Mouse (Mus musculus): Measurements from ENCODE around the gene Ube2o. TPM values are rescaled to one million over a fixed set of nuclear protein-coding genes. Genes with fewer than 3 reads are reported as not detected.

Ube2o gene
- polyA plus RNA-seq, 1 experiment from 2014 or later, result 12.7 TPM

DNA sequence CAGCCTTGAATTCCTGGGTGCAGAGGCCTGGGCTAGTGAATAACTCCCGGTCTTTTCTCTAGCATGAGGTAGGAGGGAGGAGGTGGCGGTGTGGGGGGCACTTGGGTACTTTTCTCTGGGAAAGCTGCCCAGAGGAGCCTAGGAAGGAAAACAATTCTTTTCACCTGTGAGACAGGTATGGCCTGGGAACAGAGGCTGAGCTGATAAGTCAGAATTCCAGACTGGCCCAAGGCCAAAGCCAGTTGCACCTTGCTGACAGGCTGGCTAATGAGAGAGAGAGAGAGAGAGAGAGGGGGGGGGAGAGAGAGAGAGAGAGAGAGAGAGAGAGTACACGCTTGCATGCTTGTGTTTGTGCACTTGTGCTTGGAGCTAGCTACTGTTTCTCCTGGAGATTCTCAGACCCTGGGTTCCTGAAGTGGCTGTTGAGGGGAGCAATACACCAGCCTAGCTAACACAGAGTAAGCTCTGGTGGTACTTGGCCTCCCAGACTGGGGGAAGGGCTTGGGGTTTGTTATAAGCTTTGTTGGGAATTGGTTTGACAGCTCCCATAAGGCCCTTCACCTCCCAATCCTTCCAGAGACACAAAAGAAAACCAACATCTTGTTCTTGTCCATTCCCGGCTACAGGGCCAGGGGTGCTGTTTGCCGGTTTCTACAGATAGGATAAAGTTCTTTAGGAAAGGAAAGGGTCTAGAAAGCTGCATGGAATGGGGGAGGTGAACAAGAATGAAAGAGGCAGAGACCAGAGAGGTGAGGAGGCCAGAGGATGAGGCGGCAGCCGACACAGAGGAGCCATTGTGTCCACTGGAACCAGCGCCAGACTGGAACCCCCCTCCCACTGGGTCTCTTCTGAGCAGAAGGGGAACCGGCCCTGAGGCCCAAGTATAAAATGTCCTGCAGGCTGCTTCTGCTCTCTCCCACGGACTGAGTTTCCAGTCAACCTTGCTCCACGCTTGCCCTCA is 50.8 kb downstream of the Ube2o start, which contains the start of gene Sphk1:
TSS of gene Sphk1 (plus strand) at position 739 of the 961 bp plus-strand sequence.
- H3K4me3 ChIP-seq, result peak within 1 kb of the TSS; percentile 68
- peaks cover 44% of the 10 kb centered on the region for H3K4me1 ChIP-seq
- no peaks in the 10 kb centered on the region for H3K36me3 ChIP-seq
- H3K27ac ChIP-seq, result peak within 1 kb of the TSS; percentile 57
- no peaks in the 10 kb centered on the region for H3K9me3 ChIP-seq (replicated peaks)
- peaks cover 88% of the 10 kb centered on the region for H3K27me3 ChIP-seq (ENCODE audit: low read depth, poor library complexity, severe bottlenecking)
- peak; percentile 51 for DNase-seq (ENCODE audit: low spot score)
- 39% methylated on average over 11 of the region's 11 CpGs for WGBS

DNA sequence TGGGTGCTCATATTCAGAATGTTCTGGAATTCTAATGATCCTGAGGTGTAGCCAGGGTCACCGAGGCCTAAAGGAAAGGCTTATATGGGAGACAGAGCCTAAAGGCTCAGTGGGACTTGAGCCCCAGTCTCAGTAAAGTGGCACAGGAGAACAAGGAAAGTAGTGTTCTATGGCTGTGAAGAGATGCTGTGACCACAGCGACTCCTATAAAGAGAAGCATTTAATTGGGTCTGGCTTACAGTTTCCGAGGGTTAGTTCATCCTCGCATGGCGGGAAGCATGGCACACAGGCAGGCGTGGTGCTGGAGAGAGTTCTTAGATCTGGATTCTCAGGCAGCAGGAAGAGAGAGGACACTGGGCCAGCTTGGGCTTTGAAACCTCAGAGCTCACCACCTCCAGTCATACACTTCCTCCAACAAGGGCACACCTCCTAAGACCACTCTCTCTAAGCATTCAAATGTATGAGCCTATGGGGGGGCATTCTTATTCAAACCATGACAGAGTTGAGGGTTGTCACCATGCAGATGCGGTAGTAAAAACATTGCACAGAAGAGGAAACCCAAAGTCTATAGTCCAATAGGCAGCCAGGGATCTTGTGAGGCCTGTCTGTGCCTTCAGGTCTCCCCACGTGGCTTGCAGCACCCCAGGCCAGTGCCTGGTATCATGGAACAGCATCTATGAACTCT is 52.5 kb downstream of the Ube2o start:
- no peak for DNase-seq (ENCODE audit: low spot score)
- Histone ChIP-seq H3K27me3 (ENCODE audit: low read depth, poor library complexity, severe bottlenecking) (peaks cover 71% of the 10 kb centered on the region), H3K36me3 (no peaks in the 10 kb centered on the region), H3K4me3 (no peak overlapping the region), H3K9me3 (replicated peaks) (no peaks in the 10 kb centered on the region), H3K4me1 (peaks cover 40% of the 10 kb centered on the region), H3K27ac (no peak overlapping the region)
- WGBS, result 82% methylated on average over 8 of the region's 8 CpGs

DNA sequence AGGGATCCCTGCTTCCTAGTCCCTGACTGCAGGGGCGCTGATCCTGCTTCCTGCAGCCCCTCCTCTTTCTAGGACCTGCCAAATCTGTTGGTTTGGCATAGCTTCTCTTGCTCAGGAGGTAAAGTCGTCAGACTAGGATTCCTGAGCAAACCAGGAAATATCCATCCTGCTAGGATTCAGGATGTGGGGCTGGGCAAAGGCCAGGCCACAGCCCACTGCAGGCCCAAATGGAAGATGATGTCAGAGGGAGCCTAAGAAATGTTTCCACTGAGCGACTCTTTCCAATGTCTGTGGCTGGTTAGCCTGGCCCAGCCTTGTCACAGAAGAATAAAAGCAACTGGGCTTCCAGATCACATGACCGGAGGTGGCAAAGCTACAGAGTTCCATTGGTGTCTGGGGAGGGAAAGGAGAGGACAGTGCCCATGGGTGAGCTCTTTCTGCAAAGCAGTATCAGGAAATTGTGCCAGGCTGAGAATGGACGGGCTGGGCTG is 57.5 kb downstream of the Ube2o start:
- H3K27me3 ChIP-seq (ENCODE audit: low read depth, poor library complexity, severe bottlenecking), result peaks cover 20% of the 10 kb centered on the region
- no peaks in the 10 kb centered on the region for H3K9me3 ChIP-seq (replicated peaks)
- no peak overlapping the region for H3K27ac ChIP-seq
- no peaks in the 10 kb centered on the region for H3K36me3 ChIP-seq
- H3K4me1 ChIP-seq, result peaks cover 10% of the 10 kb centered on the region
- WGBS, result 52% methylated on average over 5 of the region's 5 CpGs
- DNase-seq (ENCODE audit: low spot score), result no peak
- H3K4me3 ChIP-seq, result no peak overlapping the region

DNA sequence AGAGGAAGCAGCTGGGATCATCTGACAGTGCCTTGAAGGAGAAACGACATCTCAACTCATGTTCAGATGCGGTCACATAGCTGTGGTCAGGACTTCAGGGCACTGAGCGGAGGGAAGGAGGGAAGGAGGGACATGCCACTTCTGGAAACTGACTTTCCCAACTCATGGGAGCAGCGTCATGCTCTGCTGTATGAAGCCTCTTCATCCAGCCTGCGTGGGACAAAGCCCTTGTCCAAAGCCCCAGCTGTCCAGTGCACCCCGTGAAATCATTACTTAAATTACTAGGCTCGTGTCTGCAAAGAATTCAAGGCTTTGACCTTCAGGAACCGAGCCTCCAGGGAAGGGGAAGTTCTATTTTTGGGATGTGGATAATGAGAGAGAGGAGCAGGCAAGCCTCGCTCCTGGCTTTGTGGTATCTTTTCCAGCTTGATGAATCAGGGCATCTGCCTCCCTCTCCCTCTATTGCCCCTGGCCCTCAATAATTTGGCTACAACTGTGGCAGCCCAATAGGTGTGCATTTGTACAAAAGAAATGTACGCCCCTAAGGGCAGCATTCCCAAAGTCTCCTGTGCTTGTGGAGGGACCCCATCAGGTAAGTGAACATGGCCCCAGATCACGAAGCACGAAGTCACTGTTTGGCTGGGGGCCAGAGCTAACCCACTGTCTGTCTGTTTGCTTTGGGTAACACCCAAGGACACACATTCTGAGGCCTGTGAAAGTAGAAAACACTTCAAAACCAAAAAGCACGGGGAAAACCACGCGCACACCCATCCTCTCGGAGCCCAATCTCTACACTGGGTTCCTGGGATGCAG is 58.2 kb downstream of the Ube2o start:
- H3K9me3 ChIP-seq (replicated peaks), result no peaks in the 10 kb centered on the region
- H3K4me3 ChIP-seq, result no peak overlapping the region
- no peaks in the 10 kb centered on the region for H3K36me3 ChIP-seq
- H3K4me1 ChIP-seq, result peaks cover 15% of the 10 kb centered on the region
- no peak overlapping the region for H3K27ac ChIP-seq
- H3K27me3 ChIP-seq (ENCODE audit: low read depth, poor library complexity, severe bottlenecking), result peaks cover 15% of the 10 kb centered on the region
- WGBS, result 70% methylated on average over 16 of the region's 16 CpGs
- no peak for DNase-seq (ENCODE audit: low spot score)

DNA sequence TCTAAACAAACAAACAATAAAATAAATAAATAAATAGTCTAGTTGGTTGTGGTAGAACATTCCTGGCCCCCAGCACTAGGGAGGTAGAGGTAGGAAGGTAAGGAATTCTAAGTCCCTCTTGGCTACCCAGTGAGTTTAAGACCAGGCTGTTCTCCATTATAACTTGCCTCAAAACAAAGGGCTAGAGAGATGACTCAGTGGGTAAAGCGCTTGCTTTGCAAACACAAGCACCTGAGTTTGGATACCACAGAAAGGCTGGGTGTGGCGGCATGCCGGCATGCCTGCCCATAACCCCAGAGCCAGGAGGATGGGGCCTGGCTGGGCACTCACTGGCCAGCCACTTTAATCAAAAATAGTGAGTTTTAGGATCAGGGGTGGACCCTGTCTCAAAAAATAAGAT is 59.2 kb downstream of the Ube2o start:
- WGBS, result 84% methylated on average over 3 of the region's 3 CpGs
- no peak overlapping the region for H3K27ac ChIP-seq

DNA sequence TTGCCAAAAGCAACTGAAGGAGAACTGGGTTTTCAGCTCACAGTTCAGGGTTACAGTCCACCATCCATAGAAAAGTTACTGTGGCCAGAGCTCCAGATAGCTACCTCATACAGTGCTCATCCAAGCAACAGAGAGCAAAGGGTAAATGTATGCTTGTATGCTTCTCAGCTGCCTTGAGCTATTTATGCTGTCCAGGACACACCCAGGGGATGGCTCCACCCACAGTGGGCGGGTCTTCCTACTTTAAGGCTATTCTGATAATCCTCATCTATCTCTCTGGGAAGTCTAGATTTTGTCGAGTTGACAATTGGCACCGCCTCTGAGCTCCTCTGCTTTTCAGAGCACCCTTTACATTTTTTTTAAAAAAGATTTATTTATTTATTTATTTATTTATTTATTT is 60.1 kb downstream of the Ube2o start:
- no peaks in the 10 kb centered on the region for H3K9me3 ChIP-seq (replicated peaks)
- 60% methylated on average over 3 of the region's 3 CpGs for WGBS
- no peak overlapping the region for H3K4me3 ChIP-seq
- no peak overlapping the region for H3K27ac ChIP-seq
- DNase-seq (ENCODE audit: low spot score), result no peak
- H3K36me3 ChIP-seq, result no peaks in the 10 kb centered on the region
- H3K4me1 ChIP-seq, result peaks cover 18% of the 10 kb centered on the region
- H3K27me3 ChIP-seq (ENCODE audit: low read depth, poor library complexity, severe bottlenecking), result 0 out of 2 replicates have a peak, but pooled peaks cover 2% of the 10 kb centered on the region

More for the DNA sequence above, 59.2 kb downstream of the Ube2o start:
- H3K4me3 ChIP-seq, result no peak overlapping the region
- peaks cover 18% of the 10 kb centered on the region for H3K4me1 ChIP-seq
- H3K36me3 ChIP-seq, result no peaks in the 10 kb centered on the region
- no peaks in the 10 kb centered on the region for H3K9me3 ChIP-seq (replicated peaks)
- peaks cover 5% of the 10 kb centered on the region; the same call in 1 of the 2 replicates for H3K27me3 ChIP-seq (ENCODE audit: low read depth, poor library complexity, severe bottlenecking)
- no peak for DNase-seq (ENCODE audit: low spot score)

DNA sequence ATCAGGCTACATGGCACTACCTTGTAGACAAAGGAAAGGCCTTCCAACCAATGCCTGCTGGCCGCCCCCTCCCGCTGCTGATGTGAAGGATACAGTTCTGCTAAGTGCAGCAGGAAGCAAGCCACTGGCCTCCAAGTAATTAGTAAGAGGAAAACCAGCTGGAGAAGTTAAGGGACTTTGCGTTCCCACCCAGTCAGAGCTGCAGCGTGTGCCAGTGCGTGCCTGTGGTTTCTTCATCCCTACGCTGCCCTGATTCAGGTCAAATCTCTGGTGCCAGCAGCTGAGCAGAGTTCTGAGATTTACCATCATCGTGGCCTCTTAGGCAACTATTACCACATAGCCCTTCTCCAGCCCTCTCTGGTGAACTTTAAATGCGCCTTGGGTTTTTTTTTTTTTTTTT is 62.8 kb downstream of the Ube2o start:
- Histone ChIP-seq H3K27ac (peak overlapping the region; percentile 73; the same call in 1 of the 2 replicates), H3K27me3 (ENCODE audit: low read depth, poor library complexity, severe bottlenecking) (peaks cover 26% of the 10 kb centered on the region), H3K4me1 (peaks cover 23% of the 10 kb centered on the region), H3K36me3 (no peaks in the 10 kb centered on the region), H3K4me3 (no peak overlapping the region), H3K9me3 (replicated peaks) (no peaks in the 10 kb centered on the region)
- no peak for DNase-seq (ENCODE audit: low spot score)
- WGBS, result 70% methylated on average over 8 of the region's 8 CpGs

DNA sequence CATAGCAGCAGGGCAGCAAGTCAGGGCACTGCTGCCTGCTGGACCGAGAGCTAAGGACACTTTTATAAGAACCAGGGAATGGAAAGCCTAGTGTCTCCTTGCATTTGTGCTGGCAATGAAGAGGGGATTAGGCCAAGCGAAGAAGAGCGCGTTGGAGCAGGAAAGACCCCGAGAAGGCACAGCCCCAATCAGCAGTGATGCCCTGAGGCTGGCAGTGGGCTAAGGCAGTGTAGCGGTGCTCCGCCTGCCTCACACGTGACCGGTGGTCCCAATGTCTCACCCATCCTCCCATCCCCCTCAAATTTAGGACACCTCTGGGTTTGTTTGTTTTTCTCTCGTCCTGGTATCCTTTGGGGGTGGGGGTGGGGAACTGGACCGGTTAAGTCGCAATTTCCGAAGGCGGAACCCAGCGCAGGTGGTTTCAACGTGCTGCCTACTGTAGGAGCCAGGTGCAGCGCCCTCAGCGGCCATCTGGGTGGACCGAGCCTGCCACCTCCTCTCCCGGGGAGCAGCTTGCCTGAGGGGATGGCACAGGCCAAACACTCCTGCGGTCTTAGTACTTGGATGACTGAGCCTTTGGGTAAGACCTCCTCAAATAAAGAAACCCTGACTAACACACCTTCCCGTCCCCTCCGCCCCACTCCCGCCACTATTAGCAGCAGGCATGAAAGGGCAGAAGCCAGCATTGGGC is 65.8 kb downstream of the Ube2o start:
- WGBS, result 15% methylated on average over 24 of the region's 24 CpGs
- Histone ChIP-seq H3K9me3 (replicated peaks) (no peaks in the 10 kb centered on the region), H3K27ac (no peak overlapping the region), H3K36me3 (no peaks in the 10 kb centered on the region), H3K27me3 (ENCODE audit: low read depth, poor library complexity, severe bottlenecking) (peaks cover 26% of the 10 kb centered on the region), H3K4me3 (peak overlapping the region; percentile 28), H3K4me1 (peaks cover 15% of the 10 kb centered on the region)
- DNase-seq (ENCODE audit: low spot score), result no peak

DNA sequence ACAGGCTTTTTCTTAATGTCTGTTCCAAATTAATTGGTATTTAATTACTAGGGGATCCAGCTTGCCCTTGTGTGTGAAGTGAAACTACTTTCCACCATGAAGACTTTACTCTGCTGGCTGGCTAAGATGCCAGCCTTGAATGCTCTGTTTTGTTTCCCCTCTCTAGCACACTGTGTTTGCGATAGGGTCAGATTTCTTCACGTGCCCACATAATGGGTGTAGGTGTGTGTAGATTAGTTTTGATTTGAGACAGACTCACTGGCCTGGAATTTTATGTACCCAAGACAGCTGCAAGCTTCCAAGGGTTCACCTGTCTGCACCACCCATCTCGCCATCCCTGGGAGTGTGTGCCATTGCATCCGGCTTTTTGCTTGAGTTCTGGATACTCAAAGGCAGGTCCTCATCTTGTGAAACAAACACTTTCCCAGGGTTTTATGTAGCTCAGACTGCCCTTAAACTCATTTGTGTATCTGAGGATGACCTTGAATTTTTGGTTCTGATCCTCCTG is 67.7 kb downstream of the Ube2o start:
- Histone ChIP-seq H3K4me3 (no peak overlapping the region), H3K27me3 (ENCODE audit: low read depth, poor library complexity, severe bottlenecking) (peaks cover 26% of the 10 kb centered on the region), H3K9me3 (replicated peaks) (no peaks in the 10 kb centered on the region), H3K36me3 (no peaks in the 10 kb centered on the region), H3K4me1 (peaks cover 20% of the 10 kb centered on the region), H3K27ac (no peak overlapping the region)
- 89% methylated on average over 4 of the region's 4 CpGs for WGBS
- DNase-seq (ENCODE audit: low spot score), result no peak

DNA sequence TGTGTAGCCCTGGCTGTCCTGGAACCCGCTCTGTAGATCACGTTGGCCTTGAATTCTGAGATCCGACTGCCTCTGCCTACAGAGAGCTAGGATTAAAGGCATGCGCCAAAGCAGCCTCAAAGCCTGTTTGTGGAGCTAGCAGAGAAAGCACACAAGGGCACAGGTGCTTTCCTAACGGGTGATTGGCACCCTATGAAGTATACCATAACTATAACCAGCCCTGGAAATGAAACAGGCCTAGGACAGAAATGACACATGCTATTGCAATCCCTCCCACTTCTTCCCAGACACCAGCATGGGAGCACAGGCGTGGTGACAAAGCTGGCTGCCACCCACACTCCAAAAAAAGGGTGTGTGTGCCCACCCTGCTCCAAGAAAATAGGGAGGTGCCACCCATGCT is 68.3 kb downstream of the Ube2o start:
- no peak for DNase-seq (ENCODE audit: low spot score)
- peaks cover 26% of the 10 kb centered on the region for H3K27me3 ChIP-seq (ENCODE audit: low read depth, poor library complexity, severe bottlenecking)
- no peaks in the 10 kb centered on the region for H3K9me3 ChIP-seq (replicated peaks)
- H3K36me3 ChIP-seq, result no peaks in the 10 kb centered on the region
- H3K4me3 ChIP-seq, result no peak overlapping the region
- peaks cover 17% of the 10 kb centered on the region for H3K4me1 ChIP-seq
- H3K27ac ChIP-seq, result no peak overlapping the region
- WGBS, result 84% methylated on average over 6 of the region's 6 CpGs

DNA sequence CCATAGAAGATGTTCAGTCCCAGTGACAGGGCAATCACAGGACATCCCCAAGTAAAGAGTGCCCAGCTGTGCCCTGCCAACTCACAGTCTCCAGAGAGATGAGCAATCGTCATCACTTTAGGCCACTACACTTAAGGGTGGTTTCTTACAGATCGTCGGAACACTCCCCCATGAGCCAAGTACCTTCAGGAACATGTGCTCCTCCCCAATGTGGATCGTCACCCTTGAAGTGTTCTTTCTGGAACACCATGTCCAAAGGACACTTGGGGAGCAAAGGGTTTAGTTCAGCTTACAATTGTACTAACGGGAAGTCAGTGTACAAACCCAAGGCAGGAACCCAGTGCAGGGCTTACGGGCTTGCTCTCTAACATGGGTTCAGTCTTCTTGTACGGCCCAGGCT is 69.1 kb downstream of the Ube2o start:
- no peaks in the 10 kb centered on the region for H3K36me3 ChIP-seq
- H3K27ac ChIP-seq, result no peak overlapping the region
- H3K4me3 ChIP-seq, result no peak overlapping the region
- peaks cover 15% of the 10 kb centered on the region for H3K4me1 ChIP-seq
- no peak for DNase-seq (ENCODE audit: low spot score)
- peaks cover 26% of the 10 kb centered on the region for H3K27me3 ChIP-seq (ENCODE audit: low read depth, poor library complexity, severe bottlenecking)
- no peaks in the 10 kb centered on the region for H3K9me3 ChIP-seq (replicated peaks)
- 91% methylated on average over 7 of the region's 7 CpGs for WGBS
